Mouse (Mus musculus) frontal cortex, postnatal 10 days (tissue): ENCODE results near the gene Bcas3.

Experiments
- DNase-seq, 2 experiments: peaks; one replicate each; pipeline ENCODE4 v3.0.0; 2022; ENCODE audit warnings: low spot score in 2 of 2, mixed read lengths in 1 of 2

Gene Bcas3

GRCm38 (mm10) chr11:85615421-85615820 is 262.5 kb downstream of the Bcas3 start:
- DNase-seq, result no peak

GRCm38 (mm10) chr11:85621486-85621885 is 268.5 kb downstream of the Bcas3 start:
- DNase-seq, result no peak

GRCm38 (mm10) chr11:85621994-85622393 is 269.0 kb downstream of the Bcas3 start:
- no peak for DNase-seq

- no peak for DNase-seq
These were observed 272.2 kb downstream of the Bcas3 start for GRCm38 (mm10) chr11:85625206-85625605.

GRCm38 (mm10) chr11:85626846-85627245 is 273.9 kb downstream of the Bcas3 start:
- no peak for DNase-seq

GRCm38 (mm10) chr11:85627405-85627804 is 274.4 kb downstream of the Bcas3 start:
- DNase-seq, result no peak

- DNase-seq, result no peak
These were observed 275.5 kb downstream of the Bcas3 start for GRCm38 (mm10) chr11:85628303-85629063.

GRCm38 (mm10) chr11:85632568-85632981 is 279.6 kb downstream of the Bcas3 start:
- no peak for DNase-seq

- no peak for DNase-seq
These were observed 285.9 kb downstream of the Bcas3 start for GRCm38 (mm10) chr11:85638696-85639495.

GRCm38 (mm10) chr11:85640659-85641058 is 287.7 kb downstream of the Bcas3 start:
- no peak for DNase-seq

- DNase-seq, result no peak
These were observed 288.5 kb downstream of the Bcas3 start for GRCm38 (mm10) chr11:85641486-85641885.

- peak; percentile 11 for DNase-seq
These were observed 289.6 kb downstream of the Bcas3 start for GRCm38 (mm10) chr11:85642591-85642990.

- DNase-seq, result no peak
These were observed 290.1 kb downstream of the Bcas3 start for GRCm38 (mm10) chr11:85643025-85643424.

GRCm38 (mm10) chr11:85643479-85644000 is 290.6 kb downstream of the Bcas3 start:
- DNase-seq, result no peak

GRCm38 (mm10) chr11:85644027-85644747 is 291.2 kb downstream of the Bcas3 start:
- DNase-seq, result no peak

- DNase-seq, result no peak
These were observed 291.7 kb downstream of the Bcas3 start for GRCm38 (mm10) chr11:85644748-85645060.

GRCm38 (mm10) chr11:85645152-85645835 is 292.3 kb downstream of the Bcas3 start:
- DNase-seq, result no peak

- DNase-seq, result no peak
These were observed 295.9 kb downstream of the Bcas3 start for GRCm38 (mm10) chr11:85648893-85649292.

- DNase-seq, result no peak
These were observed 296.4 kb downstream of the Bcas3 start for GRCm38 (mm10) chr11:85649373-85649772.

GRCm38 (mm10) chr11:85657471-85657870 is 304.5 kb downstream of the Bcas3 start:
- DNase-seq, result no peak

GRCm38 (mm10) chr11:85660304-85660703 is 307.3 kb downstream of the Bcas3 start:
- no peak for DNase-seq

GRCm38 (mm10) chr11:85667176-85667575 is 314.2 kb downstream of the Bcas3 start:
- DNase-seq, result no peak
